Mouse (Mus musculus): ENCODE data around the gene Ccdc70. TPM values are rescaled to one million over a fixed set of nuclear protein-coding genes. Genes with fewer than 3 reads are reported as not detected.
A peak's percentile ranks its signal among the peaks of the same experiment; 100 is the strongest.

Gene Ccdc70
- polyA plus RNA-seq, 1 experiment: not detected

DNA sequence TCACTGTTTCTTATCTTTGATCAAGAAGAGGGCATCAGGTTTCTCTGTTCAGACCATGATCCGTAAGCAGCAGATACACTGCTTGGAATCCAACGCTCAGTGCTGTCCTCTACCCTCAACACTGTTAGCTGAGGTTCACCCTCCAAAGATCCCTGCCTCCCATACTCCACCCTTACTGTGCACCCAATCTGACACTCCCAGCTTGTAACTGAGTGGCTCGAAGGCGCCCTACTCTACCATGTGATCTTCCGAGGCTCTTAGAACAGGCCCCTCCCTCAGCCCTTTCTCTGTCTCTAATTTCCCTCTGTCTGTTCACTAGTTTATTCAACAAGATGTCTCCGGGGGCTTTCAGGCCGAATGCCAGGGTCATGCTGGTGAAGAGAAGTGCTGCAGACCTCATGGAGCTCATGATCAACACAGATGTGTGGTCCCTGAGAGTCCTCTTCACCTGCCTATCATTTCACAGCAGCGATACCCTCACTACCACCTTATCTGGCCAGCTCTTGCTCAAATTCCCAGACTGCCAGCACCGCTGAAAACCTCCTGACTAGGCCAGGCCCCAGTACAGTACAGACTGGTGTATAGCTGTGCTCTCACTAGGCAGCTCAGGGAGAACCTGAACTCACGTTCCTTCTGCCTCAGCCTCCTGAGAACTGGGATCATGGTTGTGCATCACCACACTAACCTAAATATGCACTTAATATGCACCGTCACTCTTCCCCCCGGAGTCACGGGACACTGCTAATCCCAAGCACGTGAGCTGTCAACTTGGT, 35.4 kb downstream of the Ccdc70 start:
- 85% methylated on average over 14 of the region's 14 CpGs for WGBS
- TF ChIP-seq POLR2A (IDR thresholded peaks at IDR 0.05; ENCODE audit: low read depth, low read length): no peak
- no peak for TF ChIP-seq CTCF (IDR thresholded peaks at IDR 0.05; ENCODE audit: extremely low read depth, insufficient read length, insufficient replicate concordance, low read depth, low read length)
- Histone ChIP-seq H3K4me3 (ENCODE audit: low read depth, low read length) (no peak overlapping the region), H3K4me1 (ENCODE audit: control insufficient read depth, insufficient read depth, insufficient read length, low read length) (no peaks in the 10 kb centered on the region), H3K27ac (ENCODE audit: insufficient read depth, low read depth, low read length) (no peak overlapping the region), H3K36me3 (ENCODE audit: control insufficient read depth, insufficient read depth, low read length) (peaks cover 2% of the 10 kb centered on the region; the same call in 1 of the 2 replicates), H3K27me3 (ENCODE audit: control insufficient read depth, insufficient read depth, low read length) (no peaks in the 10 kb centered on the region)

DNA sequence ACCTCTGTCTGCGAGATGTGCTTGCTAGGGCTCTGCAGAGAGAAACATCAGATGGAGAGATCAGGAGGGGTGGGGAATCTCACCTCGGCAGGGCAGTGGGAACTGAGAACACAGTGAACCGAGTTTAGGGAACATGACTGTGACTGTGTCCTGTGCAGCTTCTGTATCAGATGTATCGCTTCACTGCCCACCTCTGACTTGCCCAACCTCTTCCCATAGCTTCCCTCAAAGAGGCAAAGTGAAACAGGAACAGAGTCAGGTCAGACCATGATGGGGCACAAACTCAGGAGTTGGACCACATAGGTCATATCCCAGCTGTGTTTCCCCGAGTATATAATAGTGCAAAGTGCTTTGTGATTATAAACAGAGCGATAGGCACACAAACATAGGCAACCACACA, 36.8 kb downstream of the Ccdc70 start:
- no peaks in the 10 kb centered on the region for H3K4me1 ChIP-seq (ENCODE audit: control insufficient read depth, insufficient read depth, insufficient read length, low read length)
- no peaks in the 10 kb centered on the region for H3K27me3 ChIP-seq (ENCODE audit: control insufficient read depth, insufficient read depth, low read length)
- WGBS: 79% methylated on average over 6 of the region's 6 CpGs
- H3K4me3 ChIP-seq (ENCODE audit: low read depth, low read length): no peak overlapping the region
- H3K27ac ChIP-seq (ENCODE audit: insufficient read depth, low read depth, low read length): no peak overlapping the region
- no peak for TF ChIP-seq CTCF (IDR thresholded peaks at IDR 0.05; ENCODE audit: extremely low read depth, insufficient read length, insufficient replicate concordance, low read depth, low read length)
- peaks cover 5% of the 10 kb centered on the region; the same call in 1 of the 2 replicates for H3K36me3 ChIP-seq (ENCODE audit: control insufficient read depth, insufficient read depth, low read length)

DNA sequence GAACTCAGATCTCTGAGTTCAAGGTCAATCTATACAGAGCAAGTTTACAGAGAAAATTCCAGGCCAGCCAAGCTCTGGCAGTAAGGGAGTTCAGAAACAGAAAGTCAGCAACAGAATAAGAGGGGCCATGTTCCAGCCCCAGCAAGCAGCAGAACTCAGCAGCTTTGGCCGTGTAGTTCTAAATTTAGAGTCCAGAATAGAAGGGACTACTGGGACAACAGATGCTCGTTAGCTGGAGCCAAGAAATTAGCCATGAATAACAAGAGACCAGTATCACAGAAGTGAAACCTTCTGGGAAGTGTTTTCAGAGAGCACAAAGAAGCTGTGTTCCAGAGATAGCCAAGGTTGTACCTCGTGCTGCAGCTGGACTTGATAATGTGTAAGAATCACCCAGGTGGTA, 39.8 kb downstream of the Ccdc70 start:
- WGBS: 62% methylated on average over 3 of the region's 3 CpGs
- peaks cover 5% of the 10 kb centered on the region; the same call in 1 of the 2 replicates for H3K36me3 ChIP-seq (ENCODE audit: control insufficient read depth, insufficient read depth, low read length)
- no peak overlapping the region for H3K4me3 ChIP-seq (ENCODE audit: low read depth, low read length)
- no peaks in the 10 kb centered on the region for H3K27me3 ChIP-seq (ENCODE audit: control insufficient read depth, insufficient read depth, low read length)
- peaks cover 18% of the 10 kb centered on the region for H3K4me1 ChIP-seq (ENCODE audit: control insufficient read depth, insufficient read depth, insufficient read length, low read length)
- TF ChIP-seq CTCF (IDR thresholded peaks at IDR 0.05; ENCODE audit: extremely low read depth, insufficient read length, insufficient replicate concordance, low read depth, low read length) (no peak), POLR2A (IDR thresholded peaks at IDR 0.05; ENCODE audit: low read depth, low read length) (no peak)
- H3K27ac ChIP-seq (ENCODE audit: insufficient read depth, low read depth, low read length): no peak overlapping the region

DNA sequence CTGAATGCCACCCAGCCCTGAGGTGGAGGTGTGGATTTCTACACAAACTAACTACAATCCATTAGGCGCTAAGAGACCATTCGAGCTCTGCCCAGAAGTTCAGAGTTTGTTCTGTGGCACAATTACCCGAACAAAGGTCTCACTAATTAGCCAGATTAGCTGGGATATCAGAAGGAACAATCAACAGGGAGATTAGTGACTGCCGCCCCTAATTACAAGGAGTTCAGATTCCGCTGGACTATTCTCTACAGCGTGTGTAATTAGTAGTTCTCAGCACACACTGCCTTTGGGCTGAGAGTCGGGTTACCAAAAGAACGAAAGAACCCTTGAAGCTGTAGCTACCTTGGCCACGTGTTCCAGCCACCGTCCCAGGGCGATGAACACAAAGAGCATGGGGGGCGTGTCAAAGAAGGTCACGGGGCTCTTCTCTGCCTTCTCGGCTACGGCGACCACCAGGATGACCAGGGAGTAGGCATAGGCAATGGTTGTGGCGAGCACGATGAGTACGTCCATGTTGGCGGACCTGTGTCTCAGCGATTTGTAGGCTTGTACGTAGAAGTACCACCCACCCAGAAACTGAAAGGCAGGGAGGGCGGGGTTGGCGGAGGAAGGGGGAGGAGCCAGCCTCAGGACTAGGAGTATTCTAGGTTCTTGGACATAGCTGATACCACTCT, 43.6 kb downstream of the Ccdc70 start:
- TF ChIP-seq POLR2A (IDR thresholded peaks at IDR 0.05; ENCODE audit: low read depth, low read length) (no peak), CTCF (IDR thresholded peaks at IDR 0.05; ENCODE audit: extremely low read depth, insufficient read length, insufficient replicate concordance, low read depth, low read length) (no peak)
- WGBS: 53% methylated on average over 24 of the region's 24 CpGs

DNA sequence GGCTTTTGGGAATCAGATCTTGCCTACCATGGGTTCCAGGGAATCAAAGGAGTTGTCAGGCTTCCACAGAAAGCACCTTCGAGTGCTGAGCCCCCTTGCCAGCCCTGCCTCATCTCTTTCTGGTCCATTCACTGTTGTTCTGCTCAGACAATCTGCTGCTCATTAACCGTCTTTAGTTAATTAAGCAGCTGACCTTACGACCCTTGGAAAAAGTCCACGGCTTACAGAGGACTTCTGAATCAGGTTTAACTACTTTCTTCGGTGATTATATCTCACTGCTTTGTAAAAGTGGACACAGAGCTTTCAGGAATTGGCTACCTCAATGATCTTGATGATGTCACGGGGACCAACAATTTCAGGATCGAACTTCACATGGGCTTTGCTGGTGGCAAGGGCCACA, 48.2 kb downstream of the Ccdc70 start:
- Histone ChIP-seq H3K4me1 (ENCODE audit: control insufficient read depth, insufficient read depth, insufficient read length, low read length) (peaks cover 10% of the 10 kb centered on the region), H3K27me3 (ENCODE audit: control insufficient read depth, insufficient read depth, low read length) (no peaks in the 10 kb centered on the region), H3K4me3 (ENCODE audit: low read depth, low read length) (no peak overlapping the region), H3K36me3 (ENCODE audit: control insufficient read depth, insufficient read depth, low read length) (peaks cover 2% of the 10 kb centered on the region; the same call in 1 of the 2 replicates), H3K27ac (ENCODE audit: insufficient read depth, low read depth, low read length) (no peak overlapping the region)
- 70% methylated on average over 7 of the region's 7 CpGs for WGBS
- TF ChIP-seq POLR2A (IDR thresholded peaks at IDR 0.05; ENCODE audit: low read depth, low read length) (no peak), CTCF (IDR thresholded peaks at IDR 0.05; ENCODE audit: extremely low read depth, insufficient read length, insufficient replicate concordance, low read depth, low read length) (no peak)

More for the DNA sequence above, 43.6 kb downstream of the Ccdc70 start:
- Histone ChIP-seq H3K27me3 (ENCODE audit: control insufficient read depth, insufficient read depth, low read length) (no peaks in the 10 kb centered on the region), H3K27ac (ENCODE audit: insufficient read depth, low read depth, low read length) (peak overlapping the region; percentile 76), H3K36me3 (ENCODE audit: control insufficient read depth, insufficient read depth, low read length) (peaks cover 5% of the 10 kb centered on the region; the same call in 1 of the 2 replicates), H3K4me1 (ENCODE audit: control insufficient read depth, insufficient read depth, insufficient read length, low read length) (peaks cover 18% of the 10 kb centered on the region), H3K4me3 (ENCODE audit: low read depth, low read length) (peak overlapping the region; percentile 47)

DNA sequence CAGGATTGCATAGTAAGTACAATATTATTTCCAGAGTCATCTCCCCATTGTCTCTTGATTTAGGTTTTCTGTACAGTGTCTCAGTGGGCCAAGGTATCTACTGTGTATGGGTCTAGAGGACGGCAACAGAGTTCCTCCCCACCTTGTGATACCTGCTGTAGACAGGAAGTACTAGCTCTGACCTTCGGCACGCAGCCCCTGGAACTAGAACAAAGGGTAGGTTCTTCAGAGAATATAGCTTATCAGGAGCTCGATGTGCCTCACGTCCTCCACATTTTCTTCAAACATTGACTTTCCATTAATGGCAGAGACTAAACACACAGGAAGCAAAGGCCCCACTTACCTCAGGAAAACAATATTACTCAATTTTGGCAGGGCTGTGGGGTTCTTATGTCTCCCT, 49.9 kb downstream of the Ccdc70 start:
- Histone ChIP-seq H3K27me3 (ENCODE audit: control insufficient read depth, insufficient read depth, low read length) (no peaks in the 10 kb centered on the region), H3K4me1 (ENCODE audit: control insufficient read depth, insufficient read depth, insufficient read length, low read length) (no peaks in the 10 kb centered on the region), H3K27ac (ENCODE audit: insufficient read depth, low read depth, low read length) (no peak overlapping the region), H3K36me3 (ENCODE audit: control insufficient read depth, insufficient read depth, low read length) (peaks cover 2% of the 10 kb centered on the region; the same call in 1 of the 2 replicates), H3K4me3 (ENCODE audit: low read depth, low read length) (no peak overlapping the region)
- TF ChIP-seq POLR2A (IDR thresholded peaks at IDR 0.05; ENCODE audit: low read depth, low read length) (no peak), CTCF (IDR thresholded peaks at IDR 0.05; ENCODE audit: extremely low read depth, insufficient read length, insufficient replicate concordance, low read depth, low read length) (no peak)
- 40% methylated on average over 5 of the region's 5 CpGs for WGBS

DNA sequence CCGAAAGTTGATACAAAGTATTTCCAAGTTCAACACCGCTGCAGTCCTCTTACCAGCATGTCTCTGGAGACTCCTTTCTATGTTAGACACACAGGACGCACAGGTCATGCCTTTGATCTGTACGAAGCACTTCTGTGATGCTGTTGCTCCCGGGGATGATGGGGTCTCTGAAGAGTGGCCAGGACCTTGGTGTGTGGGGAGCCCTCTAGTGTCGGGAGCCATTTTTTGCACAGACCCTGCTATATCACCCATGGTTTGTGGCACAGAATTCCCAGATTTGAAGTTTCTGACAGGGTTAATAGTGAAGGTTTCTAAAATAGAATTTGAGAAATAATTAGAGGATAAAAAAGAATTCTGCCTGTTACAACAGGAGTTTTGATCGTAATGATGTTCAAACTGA, 52.7 kb downstream of the Ccdc70 start:
- Histone ChIP-seq H3K27ac (ENCODE audit: insufficient read depth, low read depth, low read length) (no peak overlapping the region), H3K4me3 (ENCODE audit: low read depth, low read length) (no peak overlapping the region), H3K4me1 (ENCODE audit: control insufficient read depth, insufficient read depth, insufficient read length, low read length) (no peaks in the 10 kb centered on the region), H3K36me3 (ENCODE audit: control insufficient read depth, insufficient read depth, low read length) (peaks cover 5% of the 10 kb centered on the region), H3K27me3 (ENCODE audit: control insufficient read depth, insufficient read depth, low read length) (no peaks in the 10 kb centered on the region)
- TF ChIP-seq CTCF (IDR thresholded peaks at IDR 0.05; ENCODE audit: extremely low read depth, insufficient read length, insufficient replicate concordance, low read depth, low read length): no peak
- no peak for TF ChIP-seq POLR2A (IDR thresholded peaks at IDR 0.05; ENCODE audit: low read depth, low read length)
- 72% methylated on average over 7 of the region's 7 CpGs for WGBS

Other genes with a start within 250 kb of the Ccdc70 start
- 1,324 and 5,253 TPM in 2 replicates for gene Defa24, start 235.3 kb upstream of the Ccdc70 start, polyA plus RNA-seq (2012; rRNA removed)
- not detected in 2 replicates for gene Defb50, start 146.2 kb upstream of the Ccdc70 start, polyA plus RNA-seq (2012; rRNA removed)
- not detected in 2 replicates for gene Defb2, start 129.8 kb upstream of the Ccdc70 start, polyA plus RNA-seq (2012; rRNA removed)
- not detected in 2 replicates for gene Defb10, start 110.9 kb upstream of the Ccdc70 start, polyA plus RNA-seq (2012; rRNA removed)
- not detected in 2 replicates for gene Defb9, start 84.4 kb upstream of the Ccdc70 start, polyA plus RNA-seq (2012; rRNA removed)
- gene Defb11, start 63.4 kb upstream of the Ccdc70 start, polyA plus RNA-seq (2012; rRNA removed): not detected in 2 replicates
- gene Defb15, start 37.1 kb upstream of the Ccdc70 start, polyA plus RNA-seq (2012; rRNA removed): not detected in 2 replicates
- not detected in 2 replicates for gene Defb35, start 31.4 kb upstream of the Ccdc70 start, polyA plus RNA-seq (2012; rRNA removed)
- gene Defb13, start 23.0 kb upstream of the Ccdc70 start, polyA plus RNA-seq (2012; rRNA removed): not detected in 2 replicates
- not detected in 2 replicates for gene Fam90a1a, start 11.1 kb upstream of the Ccdc70 start, polyA plus RNA-seq (2012; rRNA removed)
- gene Atp7b, start 90.5 kb downstream of the Ccdc70 start, polyA plus RNA-seq (2012; rRNA removed): 5.5 and 5.7 TPM in 2 replicates
- gene Alg11, start 90.9 kb downstream of the Ccdc70 start, polyA plus RNA-seq (2012; rRNA removed): 0.95 and 1.3 TPM in 2 replicates
- gene Nek5, start 155.3 kb downstream of the Ccdc70 start, polyA plus RNA-seq (2012; rRNA removed): not detected in 2 replicates
- 1.6 and 3.2 TPM in 2 replicates for gene Nek3, start 196.7 kb downstream of the Ccdc70 start, polyA plus RNA-seq (2012; rRNA removed)
- 1.0 and 2.1 TPM in 2 replicates for gene Ckap2, start 216.0 kb downstream of the Ccdc70 start, polyA plus RNA-seq (2012; rRNA removed)
- gene Vps36, start 223.0 kb downstream of the Ccdc70 start, polyA plus RNA-seq (2012; rRNA removed): 3.0 and 6.5 TPM in 2 replicates

Measured in small intestine, adult 2 months (tissue).